Mouse (Mus musculus): ENCODE measurements around the gene Hipk2.

The Hipk2 gene

GRCm38 (mm10) chr6:38876071-38876911, at the start of gene Hipk2:
TSS of gene Hipk2 (minus strand) at chr6:38876165.
- DNase-seq (ENCODE audit: low spot score): peak; percentile 59

- DNase-seq (ENCODE audit: low spot score): no peak
Observed at GRCm38 (mm10) chr6:38925719-38926118, 49.8 kb upstream of the Hipk2 start.

- DNase-seq (ENCODE audit: low spot score): no peak
Observed at GRCm38 (mm10) chr6:38923870-38924817, 48.2 kb upstream of the Hipk2 start.

- no peak for DNase-seq (ENCODE audit: low spot score)
Observed at GRCm38 (mm10) chr6:38923450-38923849, 47.5 kb upstream of the Hipk2 start.

GRCm38 (mm10) chr6:38922517-38922916, 46.6 kb upstream of the Hipk2 start:
- DNase-seq (ENCODE audit: low spot score): no peak

GRCm38 (mm10) chr6:38921810-38922116, 45.8 kb upstream of the Hipk2 start:
- DNase-seq (ENCODE audit: low spot score): no peak

- no peak for DNase-seq (ENCODE audit: low spot score)
Observed at GRCm38 (mm10) chr6:38921095-38921809, 45.3 kb upstream of the Hipk2 start.

- no peak for DNase-seq (ENCODE audit: low spot score)
Observed at GRCm38 (mm10) chr6:38920141-38920540, 44.2 kb upstream of the Hipk2 start.

GRCm38 (mm10) chr6:38919135-38919740, 43.3 kb upstream of the Hipk2 start:
- DNase-seq (ENCODE audit: low spot score): no peak

- no peak for DNase-seq (ENCODE audit: low spot score)
Observed at GRCm38 (mm10) chr6:38918728-38919127, 42.8 kb upstream of the Hipk2 start.

GRCm38 (mm10) chr6:38917415-38917814, 41.5 kb upstream of the Hipk2 start:
- DNase-seq (ENCODE audit: low spot score): no peak

GRCm38 (mm10) chr6:38916571-38916970, 40.6 kb upstream of the Hipk2 start:
- no peak for DNase-seq (ENCODE audit: low spot score)

- DNase-seq (ENCODE audit: low spot score): no peak
Observed at GRCm38 (mm10) chr6:38915776-38916175, 39.8 kb upstream of the Hipk2 start.

- no peak for DNase-seq (ENCODE audit: low spot score)
Observed at GRCm38 (mm10) chr6:38914181-38914580, 38.2 kb upstream of the Hipk2 start.

- DNase-seq (ENCODE audit: low spot score): no peak
Observed at GRCm38 (mm10) chr6:38913386-38914042, 37.5 kb upstream of the Hipk2 start.

- no peak for DNase-seq (ENCODE audit: low spot score)
Observed at GRCm38 (mm10) chr6:38912845-38913244, 36.9 kb upstream of the Hipk2 start.

- no peak for DNase-seq (ENCODE audit: low spot score)
Observed at GRCm38 (mm10) chr6:38912121-38912660, 36.2 kb upstream of the Hipk2 start.

GRCm38 (mm10) chr6:38910828-38911559, 35.0 kb upstream of the Hipk2 start:
- DNase-seq (ENCODE audit: low spot score): no peak

- no peak for DNase-seq (ENCODE audit: low spot score)
Observed at GRCm38 (mm10) chr6:38908401-38908800, 32.4 kb upstream of the Hipk2 start.

GRCm38 (mm10) chr6:38906005-38906404, 30.0 kb upstream of the Hipk2 start:
- no peak for DNase-seq (ENCODE audit: low spot score)
